Mouse (Mus musculus): ENCODE measurements around the gene Sms. TPM values are rescaled to one million over a fixed set of nuclear protein-coding genes. Genes with fewer than 3 reads are reported as not detected.

The Sms gene
- polyA plus RNA-seq, 1 experiment from 2014 or later = 31.5 TPM

DNA sequence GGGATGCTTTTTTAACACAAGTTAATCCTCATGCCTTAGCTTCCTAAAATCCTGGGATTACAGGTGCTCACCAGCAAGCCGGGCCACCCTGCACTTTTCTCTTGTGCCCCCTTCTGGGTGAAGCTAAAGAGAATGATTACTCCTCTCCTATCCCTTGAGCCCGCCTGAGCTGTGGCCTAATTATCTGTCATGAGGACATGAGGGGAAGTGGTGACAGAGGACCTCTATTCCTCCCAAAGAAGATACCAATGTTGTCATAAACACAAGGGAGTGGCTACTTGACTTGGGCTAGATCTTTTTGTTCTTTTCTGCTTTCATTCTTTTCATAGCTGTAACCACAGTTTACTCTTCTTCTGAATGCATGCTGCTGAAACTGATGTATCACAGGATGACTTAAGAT lies 9.2 kb downstream of the Sms start:
- Histone ChIP-seq H3K9me3 (replicated peaks) (no peaks in the 10 kb centered on the region), H3K4me2 (no peak overlapping the region), H3K36me3 (no peaks in the 10 kb centered on the region), H3K27ac (no peak overlapping the region), H3K4me3 (replicated peaks) (no peak overlapping the region), H3K27me3 (no peaks in the 10 kb centered on the region), H3K4me1 (replicated peaks) (no peaks in the 10 kb centered on the region), H3K9ac (no peak overlapping the region)
- WGBS (ENCODE audit: insufficient replicate concordance) = 48% methylated on average over 2 of the region's 2 CpGs
- DNase-seq (no peak), ATAC-seq (ENCODE audit: low read depth) (no peak)

DNA sequence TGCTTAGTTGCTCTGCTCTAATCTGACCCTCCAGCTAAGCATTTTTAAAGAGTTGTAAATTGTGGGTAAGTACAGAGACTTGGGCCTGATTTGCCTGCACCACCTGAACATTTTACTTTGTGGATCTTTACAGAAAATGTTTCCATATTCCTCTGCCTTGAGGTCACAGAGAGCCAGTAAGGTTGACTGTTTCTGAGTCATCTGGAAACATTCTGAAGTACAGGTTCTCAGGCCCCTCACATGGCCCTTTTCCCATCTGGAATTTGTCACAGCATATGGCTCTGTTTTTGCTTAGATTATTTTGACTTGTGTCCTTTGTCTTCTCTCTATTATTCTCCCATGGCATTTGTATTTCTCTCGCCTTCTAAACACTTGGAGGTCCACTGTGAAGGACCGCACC lies 10.2 kb downstream of the Sms start:
- no peak for DNase-seq
- no peak overlapping the region for H3K9ac ChIP-seq
- no peaks in the 10 kb centered on the region for H3K27me3 ChIP-seq
- H3K4me2 ChIP-seq = no peak overlapping the region
- no peak for ATAC-seq (ENCODE audit: low read depth)
- no peak overlapping the region for H3K4me3 ChIP-seq (replicated peaks)
- no peaks in the 10 kb centered on the region for H3K9me3 ChIP-seq (replicated peaks)
- 71% methylated on average over 2 of the region's 2 CpGs for WGBS (ENCODE audit: insufficient replicate concordance)
- H3K36me3 ChIP-seq = no peaks in the 10 kb centered on the region
- H3K27ac ChIP-seq = no peak overlapping the region
- H3K4me1 ChIP-seq (replicated peaks) = no peaks in the 10 kb centered on the region

DNA sequence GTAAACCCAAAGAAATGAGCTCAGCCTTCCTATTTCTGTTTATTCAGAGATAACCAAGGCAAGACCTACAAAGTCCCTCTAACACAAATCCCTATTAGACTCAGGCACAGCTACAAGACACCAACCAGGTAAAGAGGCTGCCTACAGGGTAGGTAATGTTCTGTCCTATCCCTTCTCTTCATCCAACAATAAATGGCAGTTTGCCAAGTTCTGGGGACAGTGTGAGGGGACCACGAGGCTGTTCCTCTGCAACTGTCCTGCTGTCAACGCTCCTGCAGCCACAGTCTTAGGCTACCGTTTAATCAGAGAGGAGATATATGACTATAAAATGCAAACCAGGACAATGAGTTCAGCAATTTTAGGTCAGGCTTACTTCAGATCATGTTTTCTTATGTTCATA lies 14.8 kb downstream of the Sms start:
- DNase-seq (no peak), ATAC-seq (ENCODE audit: low read depth) (no peak)
- no peak overlapping the region for H3K4me2 ChIP-seq

DNA sequence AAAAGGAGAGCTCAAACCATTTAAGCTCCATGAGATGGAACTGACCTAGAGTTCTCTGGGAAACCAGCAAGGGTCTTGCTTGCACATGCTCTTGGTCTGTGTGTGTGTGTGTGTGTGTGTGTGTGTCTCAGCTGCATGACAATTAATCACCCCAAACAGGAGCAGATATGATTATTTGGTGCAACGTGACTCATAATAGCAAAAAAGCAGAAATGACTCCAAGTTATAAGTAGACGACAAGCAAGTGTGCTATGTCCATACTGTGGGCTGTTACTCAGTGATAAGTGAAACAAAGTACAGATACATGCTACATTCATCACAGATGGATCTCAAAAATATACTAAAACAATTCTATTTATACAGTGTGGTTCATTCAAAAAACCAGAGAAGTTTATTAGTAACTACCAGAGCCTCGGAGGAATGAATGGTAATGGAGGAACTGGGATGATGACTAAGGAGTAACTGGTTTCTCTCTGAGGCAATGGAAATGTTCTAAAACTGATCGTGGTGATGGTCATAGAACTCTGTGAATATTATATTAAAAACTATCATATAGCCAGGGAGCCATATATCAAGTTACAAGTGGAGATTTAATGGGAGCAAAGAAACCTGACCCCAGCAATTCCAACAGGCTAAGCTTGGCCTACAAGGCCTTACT lies 15.8 kb downstream of the Sms start:
- H3K27me3 ChIP-seq = no peaks in the 10 kb centered on the region
- H3K27ac ChIP-seq = no peak overlapping the region
- no peaks in the 10 kb centered on the region for H3K4me1 ChIP-seq (replicated peaks)
- WGBS (ENCODE audit: insufficient replicate concordance) = 50% methylated on average over 4 of the region's 4 CpGs
- no peak overlapping the region for H3K9ac ChIP-seq
- H3K9me3 ChIP-seq (replicated peaks) = no peaks in the 10 kb centered on the region
- no peak overlapping the region for H3K4me2 ChIP-seq
- no peak overlapping the region for H3K4me3 ChIP-seq (replicated peaks)
- no peak for DNase-seq
- H3K36me3 ChIP-seq = no peaks in the 10 kb centered on the region
- no peak for ATAC-seq (ENCODE audit: low read depth)

More for the DNA sequence above, 14.8 kb downstream of the Sms start:
- Histone ChIP-seq H3K9me3 (replicated peaks) (no peaks in the 10 kb centered on the region), H3K4me3 (replicated peaks) (no peak overlapping the region), H3K27me3 (no peaks in the 10 kb centered on the region), H3K4me1 (replicated peaks) (no peaks in the 10 kb centered on the region), H3K9ac (no peak overlapping the region), H3K27ac (no peak overlapping the region), H3K36me3 (no peaks in the 10 kb centered on the region)
- 52% methylated on average over 3 of the region's 3 CpGs for WGBS (ENCODE audit: insufficient replicate concordance)

DNA sequence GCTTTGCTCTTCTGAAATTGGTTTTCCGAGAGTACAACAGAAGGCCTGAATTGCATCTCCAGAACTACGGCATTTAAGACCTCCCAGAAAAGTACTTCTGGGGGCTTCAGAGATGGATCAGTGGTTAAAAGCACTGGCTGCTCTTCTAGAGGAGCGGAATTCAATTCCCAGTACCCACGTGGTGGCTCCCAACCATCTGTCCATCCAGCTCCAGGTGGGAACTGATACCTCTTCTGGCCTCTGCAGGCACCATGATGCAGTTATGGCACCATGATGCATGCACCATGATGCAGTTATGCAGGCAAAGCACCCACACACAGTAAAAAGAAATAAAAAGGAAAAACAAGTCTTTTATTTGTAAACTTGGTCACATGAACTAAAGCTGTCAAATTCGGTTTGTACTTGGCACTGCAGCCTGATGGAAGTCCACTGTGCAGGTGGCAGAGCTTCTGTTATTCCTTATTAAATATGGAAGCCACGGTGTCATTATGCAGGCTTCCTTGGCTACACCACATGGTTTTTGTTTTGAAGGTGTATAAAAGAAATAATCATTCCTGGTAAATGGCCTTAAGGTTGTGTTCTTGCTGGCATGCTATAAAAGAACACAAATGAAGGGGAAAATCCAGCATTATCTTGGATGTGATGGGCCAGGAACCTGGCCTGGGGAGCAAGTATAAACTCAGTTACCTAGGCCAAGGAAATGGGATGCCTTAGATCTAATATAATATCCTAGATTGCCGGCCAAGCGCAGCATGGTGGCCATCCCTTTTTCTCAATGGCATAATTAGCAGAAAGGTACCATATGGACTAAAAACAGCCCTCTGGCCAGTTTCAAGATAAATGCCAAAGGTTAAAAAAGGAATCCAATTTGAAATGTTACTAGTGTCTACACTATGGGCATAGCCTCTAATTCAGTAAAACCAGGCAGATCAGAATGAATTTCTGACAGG lies 20.1 kb downstream of the Sms start:
- DNase-seq (no peak), ATAC-seq (ENCODE audit: low read depth) (no peak)
- no peaks in the 10 kb centered on the region for H3K36me3 ChIP-seq
- H3K4me3 ChIP-seq (replicated peaks) = no peak overlapping the region
- H3K4me1 ChIP-seq (replicated peaks) = no peaks in the 10 kb centered on the region
- no peak overlapping the region for H3K9ac ChIP-seq
- no peaks in the 10 kb centered on the region for H3K27me3 ChIP-seq
- no peak overlapping the region for H3K27ac ChIP-seq
- no peaks in the 10 kb centered on the region for H3K9me3 ChIP-seq (replicated peaks)
- no peak overlapping the region for H3K4me2 ChIP-seq
- 73% methylated on average over 8 of the region's 8 CpGs for WGBS (ENCODE audit: insufficient replicate concordance)

DNA sequence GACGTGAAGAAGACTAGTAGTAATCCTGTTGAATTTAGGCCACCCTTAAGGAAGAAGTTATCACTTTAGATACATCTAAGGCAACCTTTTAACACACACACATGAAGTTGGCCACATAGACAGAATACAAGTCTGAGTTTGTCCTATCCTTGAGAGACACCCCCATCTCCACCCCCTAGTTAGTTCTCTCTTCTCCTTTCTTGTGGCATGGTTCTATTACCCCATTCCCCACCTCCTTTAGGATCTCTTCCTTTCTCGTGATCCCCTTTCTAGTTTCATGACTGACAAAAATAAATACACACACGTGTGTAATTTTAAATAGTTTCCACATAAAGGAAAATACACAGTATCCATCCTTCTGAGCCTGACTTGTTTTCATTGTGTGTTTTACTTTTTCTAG lies 23.3 kb downstream of the Sms start:
- H3K4me2 ChIP-seq = no peak overlapping the region
- H3K4me1 ChIP-seq (replicated peaks) = no peaks in the 10 kb centered on the region
- no peak overlapping the region for H3K9ac ChIP-seq
- no peak for DNase-seq
- no peaks in the 10 kb centered on the region for H3K27me3 ChIP-seq
- no peaks in the 10 kb centered on the region for H3K36me3 ChIP-seq
- H3K27ac ChIP-seq = no peak overlapping the region
- no peak for ATAC-seq (ENCODE audit: low read depth)
- H3K9me3 ChIP-seq (replicated peaks) = no peaks in the 10 kb centered on the region
- 69% methylated on average over 3 of the region's 3 CpGs for WGBS (ENCODE audit: insufficient replicate concordance)
- H3K4me3 ChIP-seq (replicated peaks) = no peak overlapping the region

DNA sequence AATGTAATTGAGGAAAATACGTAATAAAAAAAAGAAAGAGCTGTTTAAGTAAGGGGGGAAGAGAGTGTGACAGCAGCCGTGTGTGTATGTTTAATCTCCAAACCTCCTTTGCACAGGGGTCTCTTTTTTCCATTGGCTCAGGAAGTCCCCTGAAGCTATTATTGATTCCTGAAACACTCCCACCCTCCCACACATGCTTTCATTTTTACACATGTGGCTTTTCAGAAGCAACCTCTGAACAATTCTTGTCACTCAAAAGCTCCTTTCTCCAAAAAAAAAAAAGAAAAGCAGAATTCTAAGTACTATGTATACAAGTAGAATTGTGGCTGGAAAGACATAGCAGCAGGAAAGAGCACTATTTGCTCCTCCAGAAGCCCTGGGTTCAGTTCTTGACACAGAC lies 24.0 kb downstream of the Sms start:
- Histone ChIP-seq H3K4me1 (replicated peaks) (no peaks in the 10 kb centered on the region), H3K9me3 (replicated peaks) (no peaks in the 10 kb centered on the region), H3K27me3 (no peaks in the 10 kb centered on the region), H3K4me3 (replicated peaks) (no peak overlapping the region), H3K36me3 (no peaks in the 10 kb centered on the region), H3K9ac (no peak overlapping the region), H3K4me2 (no peak overlapping the region), H3K27ac (no peak overlapping the region)
- ATAC-seq (ENCODE audit: low read depth) = no peak
- no peak for DNase-seq
- WGBS (ENCODE audit: insufficient replicate concordance) = 62% methylated on average over 2 of the region's 2 CpGs

DNA sequence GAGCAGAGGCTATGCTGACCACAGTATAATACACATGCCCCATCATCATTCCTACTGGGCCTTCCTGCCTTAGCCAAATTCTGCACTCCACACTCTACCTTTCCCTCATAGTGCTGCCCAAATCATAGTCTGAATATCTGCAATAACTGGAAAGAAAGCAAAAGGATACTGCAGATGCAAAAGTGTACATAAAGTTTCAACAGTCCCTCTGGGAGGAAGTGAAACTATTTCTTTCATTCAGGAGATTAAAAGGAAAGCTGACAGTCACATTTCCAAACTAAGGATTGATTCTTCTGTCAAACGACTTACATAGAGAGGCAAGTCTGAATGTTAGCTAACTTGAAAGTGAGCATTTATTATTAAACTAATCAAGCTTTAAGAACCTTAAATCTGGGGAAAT lies 26.1 kb downstream of the Sms start:
- H3K27me3 ChIP-seq = no peaks in the 10 kb centered on the region
- no peak overlapping the region for H3K27ac ChIP-seq
- no peak overlapping the region for H3K4me2 ChIP-seq
- ATAC-seq (ENCODE audit: low read depth) (no peak), DNase-seq (no peak)
- H3K4me3 ChIP-seq (replicated peaks) = no peak overlapping the region
- H3K9ac ChIP-seq = no peak overlapping the region
- WGBS (ENCODE audit: insufficient replicate concordance) = 58% methylated on average over 1 of the region's 1 CpGs
- no peaks in the 10 kb centered on the region for H3K4me1 ChIP-seq (replicated peaks)
- no peaks in the 10 kb centered on the region for H3K9me3 ChIP-seq (replicated peaks)
- H3K36me3 ChIP-seq = no peaks in the 10 kb centered on the region

DNA sequence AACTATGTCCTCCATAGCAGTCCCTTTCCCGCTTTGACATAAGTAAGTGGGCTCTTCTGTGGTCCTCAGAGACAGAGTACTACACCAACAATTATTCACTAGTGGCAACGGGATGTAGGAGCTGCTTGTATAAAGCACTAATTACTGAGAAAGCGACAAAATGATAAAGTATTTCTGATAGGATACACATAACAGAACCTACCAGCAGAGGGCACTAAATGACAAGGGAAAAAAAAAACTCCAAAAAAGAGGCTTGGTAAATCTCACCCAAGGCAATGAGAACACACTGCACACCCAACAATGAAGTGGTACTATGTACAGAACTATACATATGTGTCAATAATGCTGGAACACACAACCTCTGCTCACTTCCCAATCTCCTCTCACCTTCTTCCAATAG lies 29.4 kb downstream of the Sms start:
- Histone ChIP-seq H3K27ac (no peak overlapping the region), H3K27me3 (no peaks in the 10 kb centered on the region), H3K36me3 (no peaks in the 10 kb centered on the region), H3K4me1 (replicated peaks) (no peaks in the 10 kb centered on the region), H3K4me3 (replicated peaks) (no peak overlapping the region), H3K4me2 (no peak overlapping the region), H3K9ac (no peak overlapping the region), H3K9me3 (replicated peaks) (no peaks in the 10 kb centered on the region)
- ATAC-seq (ENCODE audit: low read depth) (no peak), DNase-seq (no peak)
- 59% methylated on average over 3 of the region's 3 CpGs for WGBS (ENCODE audit: insufficient replicate concordance)

DNA sequence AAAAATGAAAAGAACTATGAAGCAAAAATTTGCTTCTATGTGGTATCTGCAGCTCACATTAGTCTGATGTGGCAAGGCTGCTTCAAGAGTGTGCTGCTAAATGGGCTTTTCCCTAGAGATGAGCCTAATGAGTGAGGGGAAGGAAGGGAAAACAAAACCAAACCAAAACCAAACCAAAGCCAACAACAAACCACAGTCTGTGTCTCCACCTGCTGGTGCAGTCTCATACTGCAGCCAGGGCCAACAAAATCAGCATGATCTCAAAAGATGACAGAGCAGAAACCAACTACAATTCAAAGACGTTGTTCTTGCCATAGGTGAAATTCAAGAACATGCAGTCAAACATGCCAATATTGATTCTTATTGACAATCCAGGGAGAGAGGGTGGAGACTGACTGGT lies 37.7 kb downstream of the Sms start:
- no peaks in the 10 kb centered on the region for H3K4me1 ChIP-seq (replicated peaks)
- WGBS (ENCODE audit: insufficient replicate concordance) = 38% methylated on average over 1 of the region's 1 CpGs
- no peak overlapping the region for H3K27ac ChIP-seq
- no peaks in the 10 kb centered on the region for H3K27me3 ChIP-seq
- H3K9ac ChIP-seq = no peak overlapping the region
- no peak overlapping the region for H3K4me3 ChIP-seq (replicated peaks)
- no peaks in the 10 kb centered on the region for H3K36me3 ChIP-seq
- ATAC-seq (ENCODE audit: low read depth) (no peak), DNase-seq (peak; percentile 4)
- H3K4me2 ChIP-seq = no peak overlapping the region
- H3K9me3 ChIP-seq (replicated peaks) = no peaks in the 10 kb centered on the region

DNA sequence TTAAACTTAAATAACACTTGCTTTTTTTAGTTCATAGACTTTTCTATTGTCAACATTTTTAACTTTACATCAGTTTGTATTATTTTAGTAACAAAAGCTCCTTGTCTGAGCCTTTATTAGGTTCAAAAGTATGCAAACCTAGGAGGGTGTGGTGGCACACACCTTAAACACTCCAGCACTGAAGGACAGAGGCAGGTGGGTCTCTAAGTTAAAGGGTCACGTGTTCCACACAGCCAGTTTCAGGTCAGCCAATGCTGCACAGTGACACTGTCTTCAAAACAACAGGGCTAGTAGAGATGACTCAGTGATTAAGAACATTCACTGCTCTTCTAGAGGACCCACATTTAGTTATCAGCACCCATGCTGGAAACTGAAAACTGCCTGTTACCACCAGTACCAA lies 43.1 kb downstream of the Sms start:
- DNase-seq = no peak
- H3K4me3 ChIP-seq (replicated peaks) = no peak overlapping the region
- no peaks in the 10 kb centered on the region for H3K4me1 ChIP-seq (replicated peaks)
- WGBS (ENCODE audit: insufficient replicate concordance) = 52% methylated on average over 1 of the region's 1 CpGs
- no peak overlapping the region for H3K9ac ChIP-seq
- no peak for ATAC-seq (ENCODE audit: low read depth)
- H3K27ac ChIP-seq = no peak overlapping the region
- H3K36me3 ChIP-seq = no peaks in the 10 kb centered on the region
- no peak overlapping the region for H3K4me2 ChIP-seq
- H3K27me3 ChIP-seq = no peaks in the 10 kb centered on the region
- H3K9me3 ChIP-seq (replicated peaks) = no peaks in the 10 kb centered on the region

DNA sequence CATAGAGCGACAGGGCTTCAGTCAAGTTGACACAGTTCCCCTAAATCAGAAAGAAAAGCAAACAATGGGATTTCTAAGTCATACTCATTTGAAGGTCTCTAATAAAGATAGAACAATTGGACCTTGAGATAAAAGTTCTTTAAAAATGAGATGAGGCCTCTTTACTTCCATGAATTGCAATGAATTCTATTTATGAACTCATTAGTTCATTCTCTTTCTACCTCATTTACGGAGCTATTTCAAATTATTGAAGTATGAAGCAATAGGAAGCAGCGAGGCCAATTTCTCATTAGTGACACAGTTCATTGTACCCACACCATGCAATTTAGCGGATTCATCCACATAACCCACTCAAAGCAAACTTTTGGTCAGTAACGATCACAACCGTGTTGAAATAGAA lies 44.7 kb downstream of the Sms start:
- H3K4me2 ChIP-seq = no peak overlapping the region
- no peaks in the 10 kb centered on the region for H3K4me1 ChIP-seq (replicated peaks)
- no peaks in the 10 kb centered on the region for H3K9me3 ChIP-seq (replicated peaks)
- no peak overlapping the region for H3K27ac ChIP-seq
- DNase-seq = no peak
- ATAC-seq (ENCODE audit: low read depth) = no peak
- 75% methylated on average over 6 of the region's 6 CpGs for WGBS (ENCODE audit: insufficient replicate concordance)
- no peaks in the 10 kb centered on the region for H3K27me3 ChIP-seq
- no peaks in the 10 kb centered on the region for H3K36me3 ChIP-seq
- no peak overlapping the region for H3K4me3 ChIP-seq (replicated peaks)
- H3K9ac ChIP-seq = no peak overlapping the region
